Mouse (Mus musculus): ENCODE measurements around the gene Ptprm. TPM values are rescaled to one million over a fixed set of nuclear protein-coding genes. Genes with fewer than 3 reads are reported as not detected.
A peak's percentile ranks its signal among the peaks of the same experiment; 100 is the strongest.

Gene Ptprm
- total RNA-seq, 2 experiments from 2014 or later, result 78.4 to 88.4 TPM

- intact Hi-C loops (cut with DNase I), result no loop called here
- DNase-seq (ENCODE audit: low spot score), result no peak
Measured at GRCm38 (mm10) chr17:67298269-67298798, 55.9 kb downstream of the Ptprm start.

DNA sequence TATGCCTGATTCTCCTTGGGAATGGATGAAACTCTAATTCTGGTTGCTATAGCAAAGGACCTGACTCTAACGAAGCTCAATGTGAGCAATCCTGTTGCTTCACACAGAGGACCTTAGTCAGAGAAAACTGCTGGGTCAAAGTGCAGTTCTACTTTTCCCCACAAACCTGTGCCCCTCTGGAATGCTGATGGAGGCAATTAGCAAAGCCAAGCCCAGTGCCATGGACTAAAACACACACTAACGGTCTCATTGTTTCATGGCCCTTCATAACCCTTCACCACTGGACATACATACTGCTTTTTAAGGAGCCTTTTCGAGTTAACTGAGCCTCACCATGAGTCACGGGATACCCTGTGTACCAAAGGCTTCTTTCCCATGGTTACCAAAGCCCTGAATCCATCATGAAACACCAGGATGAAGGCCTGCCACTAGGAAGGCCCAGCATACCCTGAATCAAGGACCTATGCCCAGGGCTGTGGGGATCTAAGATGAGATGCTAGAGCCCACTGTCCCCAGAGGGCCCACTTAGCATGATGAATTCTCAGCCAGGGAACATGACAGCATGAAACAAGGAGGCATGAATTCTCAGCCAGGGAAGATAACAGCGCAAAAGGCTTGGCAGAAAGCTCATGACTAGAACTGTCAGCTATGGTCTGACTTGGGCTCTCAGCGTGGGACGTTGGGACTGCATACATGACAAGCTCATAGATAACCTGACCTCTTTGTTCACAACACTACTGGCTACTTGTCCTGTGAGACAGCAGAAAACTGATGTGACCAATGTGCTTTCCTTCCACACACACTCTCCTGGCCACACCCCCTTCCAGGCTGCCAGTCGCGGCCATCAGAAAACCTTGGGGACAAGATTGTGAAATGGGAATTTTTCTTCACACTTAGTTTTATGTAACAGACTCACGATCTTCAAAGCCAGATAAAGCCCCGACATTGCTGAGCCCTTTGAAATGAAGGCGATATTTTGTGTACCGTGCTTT lies 57.4 kb downstream of the Ptprm start:
- DNase-seq (ENCODE audit: low spot score), result peak; percentile 18
- intact Hi-C loops (cut with DNase I), result no loop called here

DNA sequence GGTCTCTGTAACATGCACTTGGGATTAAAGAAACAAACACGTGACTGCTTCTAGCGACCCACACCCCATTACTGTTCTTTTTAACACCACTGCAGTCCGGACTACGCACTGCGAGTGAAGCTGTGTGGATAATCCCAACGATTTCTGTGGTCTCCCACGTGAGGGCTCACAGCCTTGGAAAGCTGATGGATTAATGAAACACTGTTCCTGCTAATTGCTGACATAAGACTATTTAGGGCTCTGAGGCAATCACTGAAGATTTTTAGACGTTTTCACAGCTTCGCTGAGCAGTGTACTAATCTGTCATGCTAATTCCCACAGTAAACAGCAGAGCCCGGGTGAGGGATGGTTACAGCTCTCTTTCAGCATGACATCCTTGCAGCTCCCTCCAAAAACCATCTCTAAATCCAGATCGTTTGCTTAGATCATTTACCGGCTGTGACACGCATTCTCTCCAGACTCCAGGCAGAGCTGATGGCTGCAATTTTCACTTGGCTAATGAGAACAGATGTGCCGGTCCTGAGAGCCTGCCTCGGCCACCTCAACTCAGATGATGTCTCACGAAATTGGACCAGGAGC lies 63.5 kb downstream of the Ptprm start:
- intact Hi-C loops (cut with DNase I), result no loop called here

DNA sequence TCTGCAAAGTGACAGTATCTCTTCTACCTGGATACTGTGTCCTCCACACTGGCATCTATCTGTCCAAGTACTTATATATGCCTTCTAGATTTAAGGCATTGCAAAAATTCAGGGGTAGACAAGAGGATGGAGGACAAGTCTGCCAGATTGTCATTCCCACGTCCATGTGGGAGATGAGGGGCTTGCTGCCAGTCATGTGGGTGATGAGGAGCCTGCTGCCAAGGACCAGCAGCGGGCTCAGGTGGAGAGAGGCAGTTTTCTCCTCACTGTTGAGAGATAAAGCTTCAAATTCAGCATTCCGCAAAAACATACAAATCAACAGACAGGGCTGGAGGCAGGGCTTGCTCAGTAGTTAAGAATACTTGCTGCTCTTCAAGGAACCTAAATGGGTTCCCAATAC lies 66.8 kb downstream of the Ptprm start:
- intact Hi-C loops (cut with DNase I), result no loop called here
- no peak for DNase-seq (ENCODE audit: low spot score)

More for the DNA sequence above, 63.5 kb downstream of the Ptprm start:
- no peak for DNase-seq (ENCODE audit: low spot score)

- DNase-seq (ENCODE audit: low spot score), result no peak
- intact Hi-C loops (cut with DNase I), result no loop called here
Measured at GRCm38 (mm10) chr17:67281640-67282170, 72.6 kb downstream of the Ptprm start.

DNA sequence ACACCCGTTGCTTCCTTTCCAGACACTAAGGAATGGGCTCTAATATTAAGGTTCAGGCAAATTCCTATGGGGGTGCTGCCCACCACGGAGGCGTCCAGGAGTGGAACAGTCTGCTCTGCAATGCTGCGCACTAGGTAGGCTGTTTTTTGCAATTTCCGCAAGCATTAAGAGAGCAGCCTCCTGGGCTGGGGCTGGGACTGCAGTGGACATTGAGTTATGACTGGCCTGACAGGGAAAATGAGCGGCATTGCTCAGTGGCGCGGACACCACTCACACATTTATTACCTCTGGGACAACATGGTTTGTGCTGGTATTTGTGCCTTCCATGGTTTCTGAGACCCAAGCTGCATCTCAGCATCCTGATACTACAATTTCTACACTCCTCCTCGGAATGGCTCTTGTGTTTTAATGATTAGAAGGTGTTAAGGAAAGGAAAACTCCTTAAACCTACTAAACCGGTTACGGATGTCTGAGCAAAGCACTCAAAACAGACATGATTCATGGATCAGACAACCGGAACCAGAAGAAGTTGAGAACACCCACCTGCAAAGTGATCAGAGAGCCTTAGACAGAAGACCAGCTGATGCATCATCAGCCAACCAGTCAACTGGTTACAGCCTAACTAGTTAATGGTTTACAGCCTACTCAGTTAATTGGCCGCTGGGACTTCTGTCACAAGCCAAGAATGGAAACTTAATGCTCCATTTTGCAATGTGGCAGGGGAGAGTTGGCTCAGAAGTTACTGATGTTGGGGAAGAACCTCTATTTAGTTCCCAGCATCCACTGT lies 76.9 kb downstream of the Ptprm start:
- no peak for DNase-seq (ENCODE audit: low spot score)
- intact Hi-C loops (cut with DNase I), result no loop called here

DNA sequence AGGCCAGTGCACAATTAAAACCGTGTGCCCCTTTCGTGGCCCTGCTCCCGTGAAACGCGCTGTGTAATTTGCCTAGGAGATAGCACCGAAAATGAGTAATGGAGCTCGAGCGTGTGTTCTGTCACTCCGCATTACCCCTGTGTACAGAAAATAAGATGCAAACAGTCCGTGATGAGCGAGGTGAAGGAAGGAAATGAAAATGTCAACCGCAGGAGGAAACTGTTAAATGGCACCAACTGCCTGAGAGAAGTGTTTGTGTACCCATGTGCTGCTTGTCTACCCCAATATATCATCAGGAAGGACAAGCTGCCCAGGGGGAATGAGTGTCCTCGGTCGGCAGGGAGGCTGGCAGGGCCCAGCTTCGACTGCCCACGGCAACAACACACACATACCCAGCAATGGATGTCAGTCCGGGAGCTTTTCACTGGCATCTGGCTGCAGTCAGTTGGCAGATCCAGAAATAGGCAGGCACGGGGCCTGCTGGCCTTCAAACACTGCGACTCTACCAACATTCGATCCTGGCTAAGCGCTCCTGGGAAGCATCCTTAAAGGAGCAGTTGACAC lies 79.6 kb downstream of the Ptprm start:
- DNase-seq (ENCODE audit: low spot score), result peak; percentile 34
- intact Hi-C loops (cut with DNase I), result loop anchor here (5.0 kb wide), 2 partner anchors 33 to 78 kb away; partner anchors contain the start of gene Ptprm

GRCm38 (mm10) chr17:67272928-67273327 lies 81.3 kb downstream of the Ptprm start:
- DNase-seq (ENCODE audit: low spot score), result peak; percentile 38
- intact Hi-C loops (cut with DNase I), result loop anchor here (5.0 kb wide), 2 partner anchors 34 to 79 kb away; partner anchors contain the start of gene Ptprm

DNA sequence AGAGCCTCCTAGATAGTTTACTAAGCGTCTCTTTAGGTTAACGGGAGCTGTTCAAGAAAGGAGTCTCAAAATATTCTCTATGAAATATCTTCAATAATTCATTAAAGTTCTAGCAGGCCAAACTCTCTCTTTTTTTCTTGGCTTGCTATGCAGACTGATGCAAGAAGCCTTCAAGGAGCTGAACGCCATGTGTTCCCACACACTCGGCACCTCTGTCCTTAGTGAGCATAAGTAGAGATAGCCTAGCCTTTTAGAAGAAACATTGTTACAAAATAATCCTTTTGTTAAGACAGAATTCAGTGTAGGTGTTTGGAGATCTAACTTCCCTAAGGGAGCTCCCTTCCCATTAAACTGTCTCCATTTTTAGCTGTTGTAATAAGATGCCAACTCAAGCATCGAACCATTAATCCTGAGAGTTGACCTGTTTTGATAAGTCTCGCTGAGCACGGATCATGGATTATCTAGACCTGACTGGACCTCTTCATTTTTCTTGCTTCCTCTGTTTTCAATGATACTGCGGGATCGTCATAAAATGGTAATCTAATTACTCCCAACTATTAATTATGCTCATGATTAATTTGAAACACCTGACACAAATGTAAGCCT lies 85.7 kb downstream of the Ptprm start:
- DNase-seq (ENCODE audit: low spot score), result no peak
- intact Hi-C loops (cut with DNase I), result no loop called here

- no peak for DNase-seq (ENCODE audit: low spot score)
- intact Hi-C loops (cut with DNase I), result no loop called here
Measured at GRCm38 (mm10) chr17:67266270-67266669, 88.0 kb downstream of the Ptprm start.

GRCm38 (mm10) chr17:67265520-67265919 lies 88.7 kb downstream of the Ptprm start:
- no peak for DNase-seq (ENCODE audit: low spot score)
- intact Hi-C loops (cut with DNase I), result no loop called here

DNA sequence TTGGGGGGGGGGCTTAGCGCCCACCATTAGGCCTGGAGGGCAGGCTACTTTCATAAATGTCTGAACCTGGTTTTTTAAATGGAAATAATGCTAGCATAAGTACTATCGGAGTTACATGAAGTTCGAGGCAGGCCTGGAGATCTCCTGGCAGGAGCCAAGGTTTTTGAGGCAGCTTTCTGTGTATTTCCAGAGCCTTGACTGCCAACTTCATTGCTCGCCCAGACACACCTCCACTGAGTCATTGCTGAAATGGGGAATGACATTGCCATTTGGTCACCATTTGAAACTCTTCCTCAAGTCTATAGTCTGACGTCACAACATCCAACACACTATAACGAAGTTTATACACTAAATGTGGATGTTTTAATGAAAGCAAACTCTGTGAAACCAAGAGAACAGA lies 89.5 kb downstream of the Ptprm start:
- intact Hi-C loops (cut with DNase I), result loop anchor here (5.0 kb wide), 1 partner anchor 82 kb away; no protein-coding TSS in a partner anchor
- no peak for DNase-seq (ENCODE audit: low spot score)

DNA sequence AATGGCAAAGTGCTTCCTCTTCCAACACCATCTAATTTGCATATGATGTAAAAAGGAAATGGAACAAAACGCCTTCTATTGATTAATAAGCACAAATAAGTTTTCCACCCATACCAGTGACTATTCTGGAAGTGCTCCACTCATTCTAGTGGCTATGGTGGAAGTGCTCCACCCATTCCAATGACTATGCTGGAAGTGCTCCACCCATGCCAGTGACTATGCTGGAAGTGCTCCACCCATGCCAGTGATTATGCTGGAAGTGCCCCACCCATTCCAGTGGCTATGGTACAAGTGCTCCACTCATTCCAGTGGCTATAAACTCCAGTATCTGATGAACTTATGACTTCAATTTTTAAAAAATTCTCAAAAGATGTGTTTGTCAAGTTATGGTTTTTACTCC lies 91.2 kb downstream of the Ptprm start:
- intact Hi-C loops (cut with DNase I), result loop anchor here (5.0 kb wide), 1 partner anchor 81 kb away; no protein-coding TSS in a partner anchor
- DNase-seq (ENCODE audit: low spot score), result no peak

DNA sequence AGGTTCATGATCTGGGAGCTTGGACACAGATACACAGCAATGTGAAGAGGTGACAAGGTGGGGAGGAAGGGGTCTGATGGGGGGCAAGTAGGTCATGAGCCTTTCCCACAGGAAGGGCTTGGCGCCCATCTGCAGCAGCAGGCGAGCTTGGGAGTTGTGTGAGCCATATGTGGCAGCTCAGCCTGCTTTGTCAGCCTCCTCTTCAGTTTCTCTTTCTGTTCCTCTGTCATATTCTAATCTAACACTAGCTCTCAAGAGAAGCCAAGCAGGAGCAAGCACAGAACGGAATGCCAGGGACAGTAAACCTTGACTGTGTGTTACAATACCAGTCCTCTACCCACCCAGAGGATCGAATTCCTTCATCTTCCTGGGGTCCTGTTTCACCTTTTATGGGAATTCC lies 94.2 kb downstream of the Ptprm start:
- DNase-seq (ENCODE audit: low spot score), result no peak
- intact Hi-C loops (cut with DNase I), result loop anchor here (5.0 kb wide), 1 partner anchor 78 kb away; no protein-coding TSS in a partner anchor

- intact Hi-C loops (cut with DNase I), result no loop called here
- no peak for DNase-seq (ENCODE audit: low spot score)
Measured at GRCm38 (mm10) chr17:67257780-67258179, 96.5 kb downstream of the Ptprm start.

DNA sequence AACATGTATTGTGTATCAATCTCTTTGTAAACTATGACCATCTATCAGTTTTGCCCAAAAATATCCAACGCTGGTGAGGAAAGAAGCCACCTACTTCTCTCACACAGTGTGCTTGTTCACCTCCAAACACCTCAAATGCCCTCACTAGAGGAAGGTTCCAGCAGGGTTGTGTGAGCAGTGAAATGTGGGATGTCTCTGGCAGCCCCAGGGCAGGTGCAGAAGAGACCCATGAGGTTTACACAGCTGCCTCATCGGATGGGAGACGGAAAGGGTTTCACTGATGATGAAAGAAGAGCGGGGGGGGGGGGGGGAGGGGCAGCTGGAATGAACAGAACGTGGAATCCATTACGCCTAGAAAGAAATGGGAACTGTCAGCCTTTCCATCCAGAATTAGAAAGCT lies 98.1 kb downstream of the Ptprm start:
- no peak for DNase-seq (ENCODE audit: low spot score)
- intact Hi-C loops (cut with DNase I), result no loop called here

DNA sequence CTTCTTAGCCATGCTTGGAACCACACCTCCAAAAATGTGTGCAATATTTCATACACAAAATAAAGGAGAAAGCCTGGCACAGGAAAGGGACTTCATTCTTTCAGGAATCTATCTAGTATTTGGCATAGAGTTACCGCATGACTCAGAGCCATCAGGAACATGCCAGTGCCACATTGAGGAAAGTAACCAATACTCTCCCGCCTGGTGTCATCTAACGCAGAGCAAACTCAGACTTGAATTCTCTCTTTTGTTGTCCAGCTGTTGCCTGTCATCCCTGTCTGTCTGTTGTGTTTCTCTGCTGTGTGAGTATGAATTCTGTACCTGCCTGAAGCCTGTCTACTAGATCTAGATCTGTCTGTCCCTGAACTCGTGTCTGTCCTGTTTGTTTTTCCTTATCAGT lies 100.8 kb downstream of the Ptprm start:
- no peak for DNase-seq (ENCODE audit: low spot score)
- intact Hi-C loops (cut with DNase I), result no loop called here

- no peak for DNase-seq (ENCODE audit: low spot score)
- intact Hi-C loops (cut with DNase I), result no loop called here
Measured at GRCm38 (mm10) chr17:67252992-67253391, 101.3 kb downstream of the Ptprm start.

DNA sequence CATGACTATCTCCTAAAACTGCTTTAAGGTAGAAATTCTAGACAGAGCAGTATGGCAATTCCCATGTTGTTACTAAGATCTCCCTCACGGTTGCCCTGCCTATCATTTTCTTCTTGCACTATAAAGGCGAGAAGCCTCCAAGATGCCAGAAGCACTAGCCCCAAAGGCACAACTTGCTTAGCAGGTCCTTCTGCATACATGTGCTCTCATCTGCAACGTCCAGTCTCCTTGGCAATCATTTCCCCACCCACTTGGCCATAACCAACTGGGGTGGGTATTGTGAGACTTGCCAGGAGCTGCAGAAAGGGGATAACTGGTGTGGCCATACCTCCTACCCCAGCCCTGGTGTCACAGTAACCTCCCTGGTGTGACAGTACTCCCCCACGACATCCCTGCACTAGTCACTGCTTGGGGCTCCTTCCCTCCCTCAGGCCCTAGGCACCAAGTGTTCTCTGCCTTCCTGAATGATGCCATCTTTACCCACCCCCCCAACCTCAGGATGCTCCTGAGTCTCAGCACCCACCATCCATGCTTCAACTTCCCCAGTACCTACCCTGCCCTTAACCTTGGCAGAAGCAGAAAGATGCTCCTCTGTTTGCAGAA lies 108.9 kb downstream of the Ptprm start:
- intact Hi-C loops (cut with DNase I), result no loop called here
- no peak for DNase-seq (ENCODE audit: low spot score)

Measured in heart, postnatal 25 days (tissue).